Mouse (Mus musculus) 3134 (cell line): Measurements from ENCODE around the gene Nrxn1.
A peak's percentile ranks its signal among the peaks of the same experiment; 100 is the strongest.
"Not testable (repeated sequence)": the region's sequence is repeated elsewhere in the genome, so short reads cannot be mapped to it uniquely, and the experiment has no call there.

Experiments used
- DNase-seq: peaks from one replicate; pipeline ENCODE4 v3.0.0-alpha.2; 2011; ENCODE audit warnings: low spot score; ENCODE audit not compliant: insufficient read length; ENCODE audit errors: extremely low read depth

Nrxn1 gene

DNA sequence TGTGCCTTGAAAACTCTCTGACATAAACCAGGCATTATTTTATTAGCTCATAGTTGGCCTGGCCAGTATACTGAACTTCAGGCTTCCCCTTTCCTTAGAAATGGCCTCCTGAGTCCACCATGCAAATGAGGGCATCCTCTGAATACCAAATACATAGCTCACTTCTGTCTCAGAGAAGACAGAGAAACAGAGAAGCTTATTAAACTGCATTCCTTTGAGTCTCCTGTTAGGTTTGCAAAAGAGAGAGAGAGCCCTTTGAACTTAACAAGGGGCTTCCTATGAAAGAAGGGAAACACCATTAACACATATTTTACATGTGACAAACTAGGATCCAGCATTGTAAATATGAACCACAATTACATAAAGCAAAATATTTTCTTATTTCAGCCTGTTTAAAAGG lies 506.0 kb downstream of the Nrxn1 start:
- DNase-seq: no peak

DNA sequence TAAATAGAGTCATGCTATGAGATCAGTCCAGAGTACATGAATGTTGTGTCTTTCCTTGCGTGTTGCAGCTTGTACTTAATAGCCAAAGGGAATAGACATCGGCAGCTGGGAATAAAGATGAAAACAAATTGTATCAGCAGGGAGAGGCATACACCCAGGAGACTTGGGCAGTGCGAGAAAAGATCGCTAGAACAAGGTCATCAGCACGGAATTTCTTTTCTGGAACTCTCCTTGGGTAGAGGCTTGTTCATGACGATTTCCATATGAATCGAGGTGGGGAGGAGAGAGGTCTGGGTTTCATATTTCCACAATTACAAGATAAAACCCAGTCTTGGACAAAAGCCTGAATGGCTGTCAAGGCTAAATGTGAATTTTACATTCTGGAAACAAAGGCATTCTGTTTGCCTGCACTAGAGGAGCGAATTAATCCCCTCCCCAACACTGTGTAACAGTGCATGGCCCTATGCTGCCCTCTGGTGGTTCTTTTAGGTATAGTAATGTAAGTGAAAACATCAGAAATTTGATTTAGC lies 508.1 kb downstream of the Nrxn1 start:
- DNase-seq: peak; percentile 4

DNA sequence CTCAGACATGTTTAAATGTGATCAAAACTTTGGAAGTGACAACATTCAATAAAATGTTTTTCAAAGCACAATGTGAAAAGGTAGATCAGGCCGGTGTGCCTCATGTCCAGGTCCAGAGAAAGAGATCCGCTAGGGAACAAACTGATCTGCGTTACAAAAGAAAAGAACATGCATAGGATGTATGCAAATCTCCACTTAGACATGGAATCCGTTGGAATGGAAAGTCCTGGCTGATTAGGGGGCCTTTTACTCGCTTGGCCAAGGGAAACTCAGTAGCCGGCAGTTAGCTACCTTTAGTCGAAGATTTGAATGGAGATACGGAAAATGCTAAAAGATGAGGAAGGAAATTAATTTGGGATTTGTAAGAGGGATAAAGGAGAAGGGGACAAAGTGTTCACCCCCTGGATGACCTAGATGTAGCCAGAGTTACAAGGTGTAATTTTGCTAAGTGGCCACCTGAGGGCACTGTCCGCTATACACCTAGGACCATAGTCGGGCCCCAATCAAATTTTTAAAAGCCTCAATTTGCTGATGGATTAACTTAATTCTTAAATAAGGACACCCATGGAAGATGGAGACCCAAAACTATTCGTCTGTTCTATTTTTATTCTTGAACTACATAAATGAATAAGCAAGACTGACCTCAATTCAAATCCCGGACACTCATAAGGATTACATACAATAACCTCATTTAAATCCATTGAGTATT lies 508.9 kb downstream of the Nrxn1 start:
- no peak for DNase-seq

DNA sequence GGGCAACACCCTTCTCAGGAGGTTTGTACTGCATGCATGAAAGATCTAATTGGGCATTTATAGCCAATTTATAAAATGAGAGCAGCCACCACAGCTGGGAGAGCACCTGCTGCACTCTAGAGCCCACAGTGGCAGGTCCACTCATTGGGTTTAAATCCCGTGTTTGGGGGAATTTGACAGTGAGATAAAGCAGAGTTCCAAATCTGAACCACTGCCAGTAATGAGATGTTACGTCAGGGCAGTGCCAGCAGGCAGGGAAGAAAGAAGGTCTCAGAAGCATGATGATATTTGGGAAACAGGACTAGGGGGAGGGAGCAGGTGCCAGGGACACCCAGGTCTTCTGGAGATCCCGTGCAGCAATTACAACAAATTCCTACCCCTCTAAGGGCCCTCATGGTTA lies 509.7 kb downstream of the Nrxn1 start:
- no peak for DNase-seq

DNA sequence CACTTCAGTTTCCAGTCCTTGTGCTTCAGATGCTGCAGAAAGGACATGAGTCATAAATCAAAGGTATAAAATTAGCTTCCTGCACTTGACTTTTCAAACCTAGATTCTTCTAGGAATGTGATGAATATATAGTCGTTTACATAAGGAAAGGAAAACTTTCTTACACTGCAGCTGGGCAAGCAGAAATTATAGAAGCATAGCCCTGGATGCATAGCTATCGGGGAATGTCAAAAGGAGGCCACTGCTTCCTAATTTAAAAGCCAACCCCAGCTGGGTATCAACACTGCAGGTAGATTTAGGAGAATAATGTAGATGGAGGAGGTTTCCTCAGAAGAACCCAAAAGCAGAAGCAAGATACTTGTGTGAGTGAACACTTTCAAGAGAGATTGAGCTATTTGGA lies 523.0 kb downstream of the Nrxn1 start:
- no peak for DNase-seq

DNA sequence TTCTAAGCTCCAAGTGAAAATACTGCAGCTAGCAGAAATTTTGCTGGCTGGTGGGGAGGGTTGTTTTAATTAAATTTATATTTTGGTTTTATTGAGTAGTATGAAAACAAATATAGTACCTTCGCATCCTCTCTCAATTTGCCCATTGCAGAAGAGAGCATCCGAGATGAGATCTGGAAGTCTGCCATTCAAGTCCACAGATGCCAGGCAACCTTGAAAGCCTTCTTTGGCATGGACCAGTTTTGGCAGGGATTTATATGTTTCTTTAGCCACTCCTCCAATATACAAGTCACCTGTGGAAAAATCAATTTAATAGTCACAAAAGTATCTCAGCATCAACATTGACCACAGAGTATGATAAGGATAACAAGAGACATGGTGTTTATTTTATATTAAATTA lies 527.7 kb downstream of the Nrxn1 start:
- no peak for DNase-seq

DNA sequence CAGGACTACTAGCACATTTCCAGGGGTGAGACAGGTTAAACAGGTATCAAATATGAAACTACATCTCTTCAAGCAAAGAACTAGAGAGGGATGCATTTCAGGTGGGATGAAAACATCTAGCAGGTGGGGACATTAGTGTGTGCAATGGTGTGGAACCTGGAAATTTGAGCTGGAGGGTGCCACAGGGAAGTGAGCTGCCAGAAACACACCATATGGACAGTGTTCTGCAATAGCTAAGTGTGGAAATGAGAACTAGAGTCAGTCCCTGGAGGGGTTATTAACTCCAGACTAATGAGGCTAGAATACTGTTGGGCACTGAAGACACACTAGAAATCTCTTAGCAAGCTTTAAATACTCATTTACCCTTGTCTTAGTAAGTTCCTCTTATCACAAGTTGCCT lies 536.5 kb downstream of the Nrxn1 start:
- no peak for DNase-seq

DNA sequence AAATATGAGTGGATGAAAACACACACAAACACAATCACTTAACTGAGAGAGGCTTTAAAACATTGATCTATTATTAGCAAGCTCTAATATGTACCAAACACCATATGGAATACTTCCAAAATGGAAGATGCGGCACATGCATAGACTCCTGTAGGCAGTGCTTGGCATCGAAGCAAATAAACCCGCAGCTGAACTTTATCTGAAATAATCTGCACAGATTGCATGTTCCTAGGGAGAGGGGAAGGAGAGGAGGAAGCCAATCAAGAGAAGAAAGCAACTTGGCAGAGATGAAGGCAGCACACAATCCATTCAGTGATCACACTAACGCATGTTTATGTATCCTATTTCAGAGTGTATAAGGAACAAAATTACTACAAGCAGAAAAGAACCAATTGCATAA lies 542.5 kb downstream of the Nrxn1 start:
- no peak for DNase-seq

DNA sequence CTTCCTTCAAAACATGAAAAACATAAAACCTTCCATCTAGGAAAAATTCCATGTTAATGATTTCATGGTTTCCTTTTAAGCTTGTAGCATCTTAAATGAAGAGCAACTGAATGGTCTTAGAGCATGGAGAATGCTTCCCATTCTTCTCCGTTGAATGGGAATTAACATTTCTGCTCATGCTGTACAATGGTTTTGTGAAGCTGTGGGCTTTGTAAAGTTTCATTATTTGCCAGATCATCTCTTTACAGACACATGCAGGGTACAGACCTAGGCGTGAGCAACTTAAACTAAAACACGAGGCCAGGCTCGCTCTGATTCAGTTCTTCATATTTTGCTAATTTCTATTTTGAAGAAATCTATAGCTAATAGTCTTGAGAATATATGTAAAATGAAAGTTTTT lies 546.1 kb downstream of the Nrxn1 start:
- no peak for DNase-seq

DNA sequence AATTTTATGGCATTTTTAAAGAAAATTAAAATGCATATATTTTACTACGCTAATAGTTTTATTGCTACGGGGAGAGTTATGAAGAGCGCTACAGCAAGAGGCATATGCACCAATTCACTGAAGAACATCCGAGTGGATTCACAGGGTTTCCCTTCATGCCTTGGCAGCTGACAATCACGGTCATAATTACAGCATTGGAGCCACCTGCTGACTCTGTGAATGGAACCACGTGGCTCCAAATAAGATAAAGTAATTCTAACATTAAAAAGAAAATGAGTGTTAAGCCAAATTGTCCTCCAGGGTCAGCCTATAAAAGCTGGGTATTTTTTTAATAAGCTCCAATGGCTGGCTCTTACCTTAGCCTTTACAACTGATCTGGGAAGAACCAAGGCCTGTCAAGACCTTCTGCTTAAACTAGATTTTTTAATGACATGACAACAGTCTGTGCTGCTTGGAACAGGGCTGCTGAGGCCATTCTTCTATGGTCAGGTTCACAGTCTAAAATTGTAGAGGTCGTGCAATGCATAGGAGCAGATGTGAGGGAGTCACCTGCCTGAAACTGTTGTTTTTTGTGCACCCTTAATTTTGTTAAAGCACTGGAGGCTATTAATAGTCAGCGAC lies 548.1 kb downstream of the Nrxn1 start:
- DNase-seq: no peak

DNA sequence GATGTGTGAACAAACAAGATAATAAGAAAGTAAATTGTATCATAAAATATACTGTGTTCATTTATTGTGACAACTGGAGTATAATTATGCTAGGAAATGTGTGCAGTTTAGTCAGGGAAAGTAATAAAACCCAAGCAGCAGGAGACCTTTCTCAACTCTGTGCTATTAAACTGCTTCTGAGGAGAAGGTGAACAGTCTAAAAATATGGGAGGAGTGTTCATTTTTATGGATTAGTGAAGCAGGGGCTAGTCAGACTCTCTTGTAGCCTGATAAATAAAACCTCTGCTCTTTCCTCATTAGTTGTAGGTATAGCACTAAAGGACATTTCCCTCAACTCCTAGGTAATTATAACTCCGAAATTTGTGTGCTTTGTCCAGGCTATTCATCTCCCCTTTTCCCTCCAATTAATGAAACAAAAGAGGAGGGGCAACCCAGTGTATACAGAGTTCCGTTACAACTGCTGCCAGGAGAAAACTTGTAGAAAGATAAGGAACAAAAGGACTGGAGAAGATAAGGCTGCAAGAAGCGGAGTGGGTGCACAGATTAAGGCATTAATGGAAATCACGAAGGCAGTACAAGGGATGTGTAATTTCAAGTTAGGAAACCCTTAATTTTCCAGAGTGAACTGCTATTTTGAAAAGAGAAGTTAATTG lies 548.8 kb downstream of the Nrxn1 start:
- DNase-seq: no peak

DNA sequence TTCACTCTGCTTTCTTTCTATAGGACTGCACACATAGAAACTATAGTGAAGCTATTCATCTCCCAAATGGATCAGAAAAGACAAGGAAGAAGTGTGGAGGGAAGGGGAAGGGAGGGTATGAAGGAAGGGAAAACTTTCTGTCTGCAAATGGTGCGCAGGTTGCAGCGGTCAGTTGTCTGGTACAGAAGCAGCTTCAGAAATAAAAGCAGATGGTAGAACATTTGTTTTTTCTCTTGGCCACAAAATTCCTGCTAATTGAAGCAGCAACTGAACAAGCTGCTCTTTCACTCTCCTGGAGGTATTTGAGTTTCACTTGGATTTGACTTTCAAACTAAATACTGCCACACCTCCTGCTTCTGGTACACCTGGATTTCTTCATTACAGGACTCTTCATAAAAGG lies 561.4 kb downstream of the Nrxn1 start:
- no peak for DNase-seq

DNA sequence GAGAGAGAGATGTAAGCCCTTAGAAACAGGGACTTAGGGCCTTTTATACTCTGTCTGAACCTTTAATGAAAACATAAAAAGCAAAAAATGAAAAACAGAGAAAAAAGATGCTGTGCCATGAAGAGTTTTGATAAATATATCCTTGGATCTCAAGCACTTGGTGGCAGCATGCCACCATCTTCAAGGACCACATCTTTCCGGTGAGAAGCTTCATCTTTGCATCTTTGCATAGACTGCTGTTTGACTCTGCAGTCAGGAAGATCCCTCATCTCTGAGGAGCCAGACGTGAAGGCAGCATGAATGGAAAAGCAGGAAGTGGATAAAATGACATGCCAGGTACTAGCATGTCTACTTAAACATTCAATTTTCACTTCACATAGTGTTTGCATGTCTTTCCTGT lies 586.8 kb downstream of the Nrxn1 start:
- no peak for DNase-seq

DNA sequence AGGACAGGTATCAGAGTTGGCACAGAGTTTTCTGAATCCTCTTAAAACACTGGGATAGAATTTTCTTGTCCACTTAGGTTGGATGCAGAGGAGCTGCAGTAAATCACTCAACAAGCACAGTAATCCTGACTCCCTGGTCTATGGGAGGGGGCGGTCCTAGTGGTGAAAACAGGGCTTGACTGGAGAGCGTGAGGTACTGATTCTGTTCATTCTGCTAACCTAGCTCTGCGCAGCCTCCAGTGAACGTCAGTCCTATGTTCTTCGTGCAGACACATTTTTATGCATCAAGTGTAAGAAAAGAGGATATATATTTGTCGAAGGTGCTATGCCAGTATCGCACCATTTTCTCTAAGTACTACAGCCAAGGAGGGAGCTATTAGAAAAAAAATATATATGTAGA lies 588.9 kb downstream of the Nrxn1 start:
- DNase-seq: not testable (repeated sequence)

DNA sequence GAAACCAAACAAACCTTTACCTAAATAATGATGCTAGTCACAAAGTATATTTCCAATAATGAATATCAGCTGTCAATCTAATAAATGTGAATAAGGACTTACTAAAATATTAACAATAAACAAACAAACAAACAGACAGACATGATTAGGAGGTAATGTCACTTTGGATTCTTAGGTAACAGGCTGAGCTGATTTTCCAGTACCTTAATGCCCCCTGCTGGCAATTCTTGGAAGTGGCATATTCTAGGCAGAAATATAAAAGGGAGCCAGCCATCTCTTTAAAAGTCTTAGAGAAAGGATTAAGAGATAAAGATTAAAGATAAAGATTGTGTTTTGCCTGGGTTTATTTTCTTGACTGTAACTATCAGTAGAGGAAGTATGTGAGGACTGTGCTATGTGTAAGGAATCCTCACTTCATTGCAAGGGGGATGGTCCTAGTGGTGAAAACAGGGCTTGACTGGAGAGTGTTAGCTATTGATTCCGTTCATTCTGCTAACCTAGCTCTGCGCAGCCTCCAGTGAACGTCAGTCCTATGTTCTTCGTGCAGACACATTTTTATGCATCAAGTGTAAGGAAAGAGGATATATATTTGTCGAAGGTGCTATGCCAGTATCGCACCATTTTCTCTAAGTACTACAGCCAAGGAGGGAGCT lies 591.7 kb downstream of the Nrxn1 start:
- no peak for DNase-seq

DNA sequence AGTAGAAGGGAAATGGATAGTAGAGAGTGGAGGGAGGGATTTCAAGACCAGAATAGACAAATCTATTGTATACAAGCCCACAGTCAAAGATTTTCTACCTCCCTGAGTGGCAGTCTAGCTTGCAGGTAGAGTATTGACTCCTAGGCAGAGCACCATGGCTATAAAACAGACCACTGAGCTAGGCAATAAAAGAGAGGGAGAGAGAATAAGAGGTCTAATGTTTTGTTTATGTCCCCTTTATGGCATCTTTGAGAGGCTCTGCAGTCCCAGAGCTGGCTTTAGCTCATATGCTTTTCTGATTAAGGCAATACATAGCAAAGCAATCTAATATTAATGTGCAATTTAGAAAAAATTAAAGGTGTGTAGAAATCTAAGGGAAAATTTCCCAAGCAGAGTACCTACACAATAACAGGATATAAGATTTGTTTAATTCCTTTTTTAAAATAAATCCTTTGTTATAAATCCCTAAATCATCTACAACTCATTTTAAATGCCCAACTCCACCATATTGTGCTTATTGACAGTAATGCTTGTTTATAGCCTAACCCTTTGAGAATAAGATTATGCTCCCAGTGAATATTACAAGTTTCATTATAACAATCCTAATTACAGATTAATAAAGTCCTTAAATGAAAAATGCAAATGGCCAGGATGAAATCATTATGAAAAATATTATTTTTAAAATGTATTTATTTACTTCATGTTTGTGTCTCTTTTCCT lies 613.2 kb downstream of the Nrxn1 start:
- DNase-seq: no peak

DNA sequence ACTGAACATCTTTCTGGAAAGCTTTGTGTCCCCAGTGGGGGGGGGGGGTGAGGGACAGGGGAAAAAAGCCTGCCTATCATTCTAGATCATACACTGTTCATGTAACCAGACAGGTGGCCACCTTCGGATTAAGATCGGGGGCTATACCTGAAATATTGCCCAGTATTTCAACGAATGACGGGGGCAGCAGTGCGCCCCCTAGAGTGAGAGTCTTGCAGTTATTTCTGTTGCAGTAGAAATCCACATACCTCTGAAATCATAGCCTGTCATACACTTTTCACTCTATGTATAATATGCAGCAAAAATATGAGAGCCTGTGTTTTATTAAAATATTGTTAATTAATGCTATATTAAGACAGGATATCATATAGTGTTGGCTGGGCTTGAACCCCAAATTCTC lies 636.1 kb downstream of the Nrxn1 start:
- DNase-seq: no peak

DNA sequence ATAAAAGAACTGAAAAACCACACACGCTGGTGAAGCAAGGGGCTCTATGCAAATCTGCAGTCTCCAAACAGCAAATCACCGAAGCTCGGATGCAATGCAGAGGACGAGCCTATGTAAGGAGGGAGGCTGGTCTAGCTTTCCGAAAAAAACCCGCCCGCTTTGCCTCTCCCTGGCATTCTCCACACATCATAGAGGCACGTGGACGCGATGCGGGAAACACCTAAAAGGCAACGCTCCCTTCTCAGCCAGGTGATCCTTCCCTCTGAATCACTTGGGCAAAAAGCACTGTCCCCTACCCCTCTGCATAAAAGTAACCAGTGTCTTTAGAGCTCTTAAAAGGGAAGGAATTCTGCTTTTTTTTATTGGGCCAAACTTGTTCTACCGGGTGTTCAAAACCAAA lies 637.0 kb downstream of the Nrxn1 start:
- DNase-seq: no peak

DNA sequence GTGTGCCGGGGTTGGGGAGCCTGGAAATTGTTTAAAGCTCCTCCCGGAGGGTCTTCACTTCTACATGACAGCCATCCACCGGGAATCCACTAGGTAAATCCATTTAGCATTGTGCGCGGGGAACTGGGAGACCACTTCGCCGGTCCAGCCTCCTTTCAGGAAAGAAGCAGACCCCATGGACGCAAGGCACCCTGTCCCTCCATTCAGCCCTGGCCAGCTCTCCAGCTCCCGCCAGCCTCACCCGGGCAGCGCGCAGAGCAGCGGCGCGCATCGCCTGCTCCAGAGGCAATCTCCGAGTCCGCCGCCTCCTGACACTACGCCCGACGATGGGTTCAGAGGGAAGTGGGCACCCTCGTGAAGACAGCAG lies 637.5 kb downstream of the Nrxn1 start:
- peak; percentile 2 for DNase-seq

DNA sequence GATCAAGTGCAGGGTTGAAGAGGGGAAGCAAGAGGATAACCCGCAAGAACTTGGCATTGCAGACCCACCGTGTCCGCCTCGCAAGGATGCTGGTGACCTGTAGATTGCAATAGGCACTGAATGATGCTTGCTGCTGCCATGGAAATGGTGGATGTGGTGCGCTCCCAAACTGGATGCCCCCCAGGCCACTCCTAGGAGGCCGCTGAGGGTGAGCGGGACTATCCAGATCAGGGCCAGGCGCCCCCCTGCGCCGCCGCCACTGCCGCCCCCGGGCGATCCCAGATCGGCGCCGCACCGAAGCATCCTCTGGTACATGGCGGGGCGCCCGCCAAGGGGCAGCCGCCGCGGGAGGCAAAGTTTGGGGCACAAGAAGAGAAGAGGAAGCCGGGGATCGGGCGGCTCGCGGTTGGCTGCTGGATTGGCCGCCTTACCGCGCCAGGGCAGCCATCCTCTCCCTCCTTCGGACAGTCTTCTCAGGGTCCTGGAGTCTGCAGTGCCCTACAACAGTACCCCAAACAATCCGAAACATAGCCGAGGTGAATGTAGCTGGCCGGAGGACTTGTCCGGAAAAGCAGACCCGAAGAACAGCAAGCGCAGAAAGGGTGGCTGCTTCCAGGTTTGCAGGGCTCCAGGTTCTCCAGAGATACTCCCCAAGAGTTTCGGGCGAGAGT lies 638.0 kb downstream of the Nrxn1 start:
- peak; percentile 2 for DNase-seq
